Mouse (Mus musculus): ENCODE results near the gene Pou1f1.

DNA sequence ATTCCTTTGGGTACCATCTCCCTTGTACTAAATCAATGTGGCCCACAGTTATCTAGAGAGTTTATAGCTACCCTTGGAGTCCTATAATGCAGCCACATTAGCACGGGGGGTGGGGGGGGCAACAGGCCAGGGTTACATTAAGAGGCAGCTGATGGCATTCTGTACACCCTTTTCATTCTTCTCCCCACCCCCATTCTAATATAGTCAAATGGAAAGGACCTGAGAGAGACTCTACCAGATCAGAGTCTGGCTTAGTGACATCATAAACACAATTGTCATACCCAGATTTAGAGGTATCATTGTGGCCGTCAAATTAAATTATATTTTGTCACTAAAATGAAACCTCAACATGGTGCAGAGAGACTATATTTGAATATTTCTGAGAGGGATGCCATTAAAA, 5.7 kb downstream of the Pou1f1 start:
- TF ChIP-seq CTCF (IDR thresholded peaks at IDR 0.05 in 2 of 3, conservative IDR thresholded peaks at IDR 0.05 in 1 of 3; ENCODE audit: control insufficient read depth in 1 of 3, insufficient read depth in 1 of 3, low read depth in 2 of 3, low read length in 3 of 3, poor library complexity in 1 of 3, severe bottlenecking in 1 of 3) (no peak), USF2 (IDR thresholded peaks at IDR 0.05; ENCODE audit: borderline replicate concordance in 1 of 2, insufficient read depth in 1 of 2, low read depth in 1 of 2, low read length in 2 of 2) (no peak), CHD2 (IDR thresholded peaks at IDR 0.05; ENCODE audit: low read length) (no peak), ZKSCAN1 (IDR thresholded peaks at IDR 0.05; ENCODE audit: low read depth, low read length) (no peak), ZNF384 (IDR thresholded peaks at IDR 0.05; ENCODE audit: low read depth, low read length) (no peak)
